ENCODE assay signal across 8 mouse cellular contexts in genomic region chr5:143235028-143235693, GRCm38 (mm10). TPM values are rescaled to one million over a fixed set of nuclear protein-coding genes. Genes with fewer than 3 reads are reported as not detected.
DNase-seq lines count a peak whose midpoint lies in the region; ATAC-seq and TF ChIP-seq lines count a peak whose summit lies in the region.

Gene Zfp12 (plus strand): TSS chr5:143235163.

- H3K36me3 ChIP-seq in hindbrain, embryonic 10.5 days, result peaks cover 31% of the 10 kb centered on the region
- 0 out of 2 replicates have a peak, but pooled peaks cover 4% of the 10 kb centered on the region for H3K36me3 ChIP-seq in lung, postnatal 0 days (ENCODE audit: insufficient read depth, low read length)

- peak within 1 kb of the TSS; percentile 90 for H3K4me2 ChIP-seq in lung, postnatal 0 days (replicated peaks; ENCODE audit: low read depth, low read length)

- WGBS in hindbrain, embryonic 10.5 days, result under 1% methylated on average over 58 of the region's 58 CpGs
- WGBS in lung, postnatal 0 days, result under 1% methylated on average over 58 of the region's 58 CpGs

- ATAC-seq in frontal cortex, adult (ENCODE audit: low TSS enrichment), result peak; percentile 99
- ATAC-seq in lung, postnatal 0 days, result peak; percentile 99

- H3K27me3 ChIP-seq in hindbrain, embryonic 10.5 days (ENCODE audit: insufficient read depth, poor library complexity, severe bottlenecking), result no peaks in the 10 kb centered on the region
- H3K27me3 ChIP-seq in lung, postnatal 0 days (replicated peaks; ENCODE audit: insufficient read depth, low read length), result no peaks in the 10 kb centered on the region

- no peaks in the 10 kb centered on the region for H3K9me3 ChIP-seq in hindbrain, embryonic 10.5 days
- H3K9me3 ChIP-seq in lung, postnatal 0 days (ENCODE audit: low read length), result no peaks in the 10 kb centered on the region

- TF ChIP-seq EP300 in lung, postnatal 0 days (IDR thresholded peaks at IDR 0.05), result no peak

- H3K9ac ChIP-seq in lung, postnatal 0 days (replicated peaks; ENCODE audit: low read depth), result peak within 1 kb of the TSS; percentile 85

- peak; percentile 99 for DNase-seq in MN1 (ENCODE audit: low spot score)
- peak; percentile 95 for DNase-seq in cerebellum, adult 9-10 months
- peak; percentile 97 for DNase-seq in hindbrain, embryonic 10.5 days (ENCODE audit: low spot score)
- DNase-seq in layer of hippocampus, adult 9-11 months, result peak; percentile 97
- DNase-seq in lung, postnatal 0 days (ENCODE audit: low spot score), result peak; percentile 98
- DNase-seq in ovary, postnatal 14 days (ENCODE audit: low spot score), result peak; percentile 80
- peak; percentile 94 for DNase-seq in thymus, postnatal 14 days

- peak within 1 kb of the TSS; percentile 89 for H3K4me3 ChIP-seq in hindbrain, embryonic 10.5 days
- peak within 1 kb of the TSS; percentile 80 for H3K4me3 ChIP-seq in lung, postnatal 0 days (ENCODE audit: low read depth, low read length)

- H3K27ac ChIP-seq in hindbrain, embryonic 10.5 days, result peak within 1 kb of the TSS; percentile 98
- H3K27ac ChIP-seq in lung, postnatal 0 days (ENCODE audit: low read length), result peak within 1 kb of the TSS; percentile 92

- TF ChIP-seq CTCF in lung, postnatal 0 days (IDR thresholded peaks at IDR 0.05), result peak; percentile 61

- H3K4me1 ChIP-seq in hindbrain, embryonic 10.5 days (replicated peaks), result peaks cover 28% of the 10 kb centered on the region
- H3K4me1 ChIP-seq in lung, postnatal 0 days (ENCODE audit: insufficient read depth, low read depth, low read length), result peaks cover 6% of the 10 kb centered on the region; the same call in 1 of the 2 replicates

RNA-seq across cellular contexts. Expression of gene Zfp12, which starts in this region (rescaled TPM):
- polyA plus RNA-seq in hindbrain, embryonic 10.5 days (2016; fragmentation: Nextera tagmentation; extraction: Ambion mirVana), result 19.9 and 22.0 TPM in 2 replicates
- 6.7 and 7.5 TPM in 2 replicates for polyA plus RNA-seq in lung, postnatal 0 days (2015; fragmentation: Nextera tagmentation; extraction: Ambion mirVana)

Comparison
In these comparisons a context has a peak if more than half of its experiments do, and no peak if none do; other contexts are left out.
1. Peak in every context shown above with its lines: DNase-seq, ATAC-seq, H3K4me3 ChIP-seq and H3K27ac ChIP-seq.